Mouse (Mus musculus): ENCODE results near the gene Fbxw9.

DNA sequence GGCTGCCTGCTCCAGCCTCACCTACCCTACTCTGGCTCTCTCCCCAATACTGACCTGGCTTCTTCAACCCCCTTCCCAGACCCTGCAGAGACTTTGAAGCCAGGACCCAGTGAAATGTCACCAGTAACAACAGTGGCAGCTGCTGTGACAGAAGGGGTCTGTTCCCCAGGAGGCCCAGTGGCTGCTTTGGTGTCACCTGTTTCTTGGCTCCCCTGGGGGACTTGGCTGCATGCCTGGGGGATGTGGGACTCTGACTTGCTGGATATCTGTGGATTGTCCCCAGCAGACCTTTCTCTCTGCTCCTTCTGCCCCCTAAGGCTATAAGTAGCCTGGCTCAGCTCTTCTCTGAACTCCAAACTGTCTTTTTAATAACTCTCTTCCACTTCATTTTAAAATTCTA, 8.1 kb downstream of the Fbxw9 start, which contains the start of gene Gm5741:
- TF ChIP-seq ETS1 (IDR thresholded peaks at IDR 0.05; ENCODE audit: low read depth, low read length), result no peak
- no peak for TF ChIP-seq USF1 (IDR thresholded peaks at IDR 0.05; ENCODE audit: low read depth, low read length)
- no peak for TF ChIP-seq CTCF (IDR thresholded peaks at IDR 0.05 in 2 of 3, conservative IDR thresholded peaks at IDR 0.05 in 1 of 3; ENCODE audit: control insufficient read depth in 1 of 3, insufficient read depth in 1 of 3, low read depth in 2 of 3, low read length in 3 of 3, poor library complexity in 1 of 3, severe bottlenecking in 1 of 3)
- no peak for TF ChIP-seq E2F4 (IDR thresholded peaks at IDR 0.05; ENCODE audit: borderline replicate concordance, low read depth, low read length)
- TF ChIP-seq HCFC1 (IDR thresholded peaks at IDR 0.05; ENCODE audit: low read depth, low read length), result no peak
- TF ChIP-seq EP300 (IDR thresholded peaks at IDR 0.05; ENCODE audit: low read depth in 1 of 2, low read length in 2 of 2), result no peak
- TF ChIP-seq JUND (IDR thresholded peaks at IDR 0.05; ENCODE audit: low read depth, low read length), result no peak
- TF ChIP-seq POLR2A (IDR thresholded peaks at IDR 0.05; ENCODE audit: control insufficient read depth in 1 of 2, insufficient read depth in 1 of 2, low read depth in 1 of 2, low read length in 2 of 2, poor library complexity in 1 of 2), result no peak
- no peak for TF ChIP-seq MAX (IDR thresholded peaks at IDR 0.05; ENCODE audit: low read length)
- TF ChIP-seq GATA1 (IDR thresholded peaks at IDR 0.05; ENCODE audit: low read depth, low read length), result no peak
